Mouse (Mus musculus) lung, postnatal 25 days (tissue): ENCODE measurements around the gene Ndufb2.

Source experiments
- DNase-seq: peaks from one replicate; pipeline ENCODE4 v3.0.0; 2022; ENCODE audit warnings: low spot score

The Ndufb2 gene

DNA sequence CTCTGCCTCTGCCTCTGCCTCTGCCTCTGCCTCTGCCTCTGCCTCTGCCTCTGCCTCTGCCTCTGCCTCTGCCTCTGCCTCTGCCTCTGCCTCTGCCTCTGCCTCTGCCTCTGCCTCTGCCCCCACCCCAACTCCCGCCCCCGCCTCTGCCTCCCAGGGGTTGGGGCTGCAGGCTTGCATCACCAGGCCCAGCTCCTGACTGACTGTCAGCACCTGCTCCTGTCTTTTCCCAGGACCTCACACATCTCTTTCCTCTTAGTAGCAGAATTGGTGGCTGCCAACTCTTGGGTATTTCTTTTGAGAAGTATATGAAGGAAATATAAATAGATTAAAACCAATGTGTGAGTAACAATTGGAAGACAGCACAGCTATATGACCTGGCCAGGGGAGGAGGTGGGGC, 11.8 kb upstream of the Ndufb2 start:
- no peak for DNase-seq

DNA sequence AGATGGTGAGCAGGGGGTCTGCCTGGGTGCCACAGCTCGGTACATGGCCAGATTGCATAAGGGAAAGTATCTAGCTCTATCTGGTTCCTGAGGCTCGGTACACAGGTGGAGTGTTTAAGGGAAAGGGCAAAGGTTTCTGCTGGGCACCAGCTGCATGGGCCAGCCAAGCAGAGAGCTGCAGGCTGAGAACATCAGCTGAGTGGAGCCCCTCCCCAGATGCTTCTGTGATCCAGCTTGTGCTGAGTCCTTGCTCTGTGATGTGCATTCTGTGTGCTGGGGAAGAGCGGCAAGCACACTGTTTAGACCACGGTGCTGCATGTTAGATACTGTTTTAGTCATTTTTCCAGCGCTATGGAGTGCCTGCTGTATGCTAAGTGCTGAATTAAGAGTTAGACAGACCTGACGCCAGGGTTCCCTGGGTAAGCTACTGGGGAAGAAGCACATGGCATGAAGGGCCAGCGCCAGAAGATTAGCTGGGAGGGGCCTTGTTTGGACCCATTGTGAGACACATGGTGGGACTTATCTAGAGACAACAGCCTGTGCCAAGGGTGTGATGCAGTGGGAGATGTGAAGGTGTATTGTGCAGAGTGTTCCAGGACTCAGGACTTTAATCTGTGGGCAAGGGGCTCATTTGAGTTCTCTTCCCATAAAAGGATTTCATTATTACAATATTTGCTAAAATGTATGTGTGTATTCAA, 11.1 kb upstream of the Ndufb2 start:
- no peak for DNase-seq

DNA sequence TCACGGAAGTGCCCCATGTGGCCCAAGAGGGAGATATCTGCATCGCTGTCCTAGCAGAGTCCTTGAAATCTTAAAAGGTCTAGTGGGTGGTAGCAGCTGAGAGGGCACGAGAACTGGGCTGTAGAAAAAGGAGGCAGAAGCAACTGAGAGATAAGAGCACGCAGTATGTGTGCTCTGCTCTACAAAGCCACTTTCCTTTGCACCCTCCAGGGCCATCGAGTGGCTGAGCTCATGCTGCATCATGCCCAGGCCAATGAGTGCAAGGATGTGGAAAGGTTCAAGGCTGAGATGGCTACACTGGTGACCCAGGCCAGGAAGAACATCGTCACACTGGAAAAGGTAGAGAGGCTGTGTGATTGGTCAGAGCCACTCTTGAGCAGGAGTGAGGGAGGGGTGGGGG, 6.9 kb upstream of the Ndufb2 start, which contains the start of gene Gm42420:
Gene Gm42420, plus strand, starts transcription at position 237 of the 400 bp plus-strand sequence.
- no peak for DNase-seq

DNA sequence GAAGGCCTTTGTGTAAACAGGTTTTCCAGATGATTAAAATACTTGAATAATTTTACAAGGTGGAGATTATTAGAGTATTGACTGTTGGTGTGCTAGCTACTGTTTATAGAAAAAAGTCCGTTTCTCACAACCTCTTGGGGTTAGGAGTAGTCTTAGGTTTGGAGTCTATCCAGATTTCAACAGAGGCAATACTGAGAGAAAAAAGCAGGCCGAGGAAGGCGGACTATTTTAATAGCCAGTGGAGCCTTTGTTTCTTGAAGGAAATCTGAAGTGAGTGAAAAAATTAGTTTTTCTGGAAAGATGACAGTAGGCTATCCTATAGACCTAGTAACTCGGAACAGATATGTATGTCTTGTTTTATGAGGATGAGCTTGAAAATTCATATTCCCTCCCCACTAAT, 893 bp upstream of the Ndufb2 start:
- no peak for DNase-seq

DNA sequence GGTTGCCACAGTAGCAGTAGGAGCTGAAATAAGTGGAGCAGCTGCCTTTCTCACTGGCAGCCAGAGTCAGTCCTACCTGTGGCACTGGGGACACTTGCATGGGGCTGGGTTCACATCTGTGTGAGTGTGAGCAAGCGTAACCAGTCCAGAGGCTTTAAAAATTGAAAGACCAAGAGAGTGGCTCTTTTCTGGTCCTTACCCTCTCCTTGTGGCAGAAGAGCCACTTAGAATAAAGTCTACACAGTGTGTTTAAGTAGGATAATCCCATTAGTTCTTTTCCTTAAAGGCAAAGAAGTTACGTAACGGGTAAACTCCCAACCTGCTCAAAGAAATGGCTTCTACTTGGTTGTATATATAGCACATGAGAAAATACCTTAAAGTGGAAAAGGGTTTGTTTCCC, 8.5 kb downstream of the Ndufb2 start:
- DNase-seq, result peak; percentile 3

DNA sequence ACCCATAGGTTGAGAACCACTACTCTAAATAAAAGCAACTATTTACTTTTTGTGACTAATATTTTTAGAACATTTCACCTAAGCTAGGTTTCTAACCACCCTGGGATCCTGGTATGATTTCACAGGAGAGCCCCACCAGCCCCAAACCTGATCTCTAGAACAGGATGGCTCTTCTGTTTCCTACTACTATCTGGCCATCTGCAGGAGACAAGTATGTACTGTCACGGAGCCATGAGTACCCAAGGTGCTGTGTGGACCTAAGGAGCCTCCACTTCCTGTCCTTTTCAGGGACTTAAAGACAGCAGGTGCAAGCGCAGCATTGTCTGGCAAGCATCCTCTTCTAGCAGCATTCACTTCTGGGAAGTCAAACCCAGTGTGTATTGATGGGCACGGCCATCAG, 9.5 kb downstream of the Ndufb2 start:
- DNase-seq, result no peak

DNA sequence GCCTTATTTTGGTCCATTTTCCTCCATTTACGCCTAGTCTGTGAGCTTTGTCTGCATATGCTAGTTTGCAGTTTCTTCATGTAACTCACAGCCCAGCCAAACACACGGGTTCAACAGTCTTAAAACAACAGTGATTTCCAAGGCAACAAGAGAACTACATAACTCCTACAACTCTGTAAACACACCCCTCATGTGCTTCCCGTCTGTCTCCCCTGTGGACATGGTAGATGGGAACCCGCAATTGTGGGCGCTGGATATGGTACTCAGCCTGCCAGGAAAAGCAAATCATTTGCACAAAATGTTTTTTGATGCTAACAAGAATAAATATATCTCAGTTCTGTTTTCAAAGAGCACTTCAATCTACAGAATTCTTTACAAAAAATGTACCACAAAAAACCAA, 12.2 kb downstream of the Ndufb2 start:
- no peak for DNase-seq

DNA sequence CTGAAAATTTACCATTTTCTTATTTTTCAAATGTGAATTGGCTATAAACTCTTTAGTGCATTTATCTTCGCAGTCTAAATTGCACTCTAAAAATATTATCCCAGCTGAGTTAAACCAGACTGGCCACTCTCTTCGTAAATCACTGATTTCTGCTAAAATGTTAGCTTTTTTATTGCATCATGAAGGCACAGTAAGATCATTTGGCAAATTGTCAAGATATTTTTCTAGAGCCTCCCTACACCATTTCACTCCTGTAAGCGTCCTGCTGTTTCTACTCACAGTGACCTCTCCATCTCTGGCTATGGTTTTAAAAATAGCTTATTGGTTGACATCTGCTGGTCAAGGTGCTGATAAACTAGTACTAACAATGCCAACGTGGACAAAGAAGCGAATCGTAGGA, 13.7 kb downstream of the Ndufb2 start:
- DNase-seq, result no peak

DNA sequence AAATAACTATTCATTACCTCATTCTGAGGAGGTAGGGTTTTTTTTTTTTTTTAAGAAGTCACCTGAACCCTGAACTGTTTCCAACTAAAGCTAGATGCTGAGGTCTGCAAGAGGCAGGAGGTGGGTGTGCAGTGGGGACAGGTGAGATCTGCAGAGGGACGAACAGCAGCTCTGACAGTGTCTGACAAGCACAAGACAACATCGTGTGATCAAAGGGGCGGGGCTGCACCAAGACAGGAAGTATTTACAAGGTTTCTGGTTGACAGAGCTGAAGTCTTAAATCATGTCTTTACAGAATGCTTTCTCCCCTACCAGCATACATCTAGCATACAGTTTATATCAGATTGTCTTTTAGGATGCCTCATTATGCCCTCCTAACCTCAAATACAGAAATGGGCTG, 14.5 kb downstream of the Ndufb2 start:
- DNase-seq, result peak; percentile 7

DNA sequence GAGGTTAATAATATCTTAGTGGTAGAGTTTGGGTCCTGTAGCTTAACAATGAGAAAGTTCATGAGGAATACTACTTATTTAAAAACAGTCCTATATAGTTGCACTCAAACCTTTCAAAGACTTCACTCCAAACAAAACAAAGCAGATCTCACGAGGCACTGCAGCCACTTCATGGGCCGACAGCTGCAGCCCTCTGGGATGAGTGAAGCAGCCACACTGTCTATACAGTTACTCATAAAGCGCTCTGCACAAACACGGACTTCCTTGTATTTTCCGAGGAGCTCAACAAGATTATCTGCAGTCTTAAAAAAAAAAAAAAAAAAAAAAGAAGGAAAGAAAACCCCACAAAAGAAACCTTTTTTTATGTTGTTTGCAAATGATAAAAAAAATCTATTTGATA, 15.0 kb downstream of the Ndufb2 start:
- DNase-seq, result no peak

DNA sequence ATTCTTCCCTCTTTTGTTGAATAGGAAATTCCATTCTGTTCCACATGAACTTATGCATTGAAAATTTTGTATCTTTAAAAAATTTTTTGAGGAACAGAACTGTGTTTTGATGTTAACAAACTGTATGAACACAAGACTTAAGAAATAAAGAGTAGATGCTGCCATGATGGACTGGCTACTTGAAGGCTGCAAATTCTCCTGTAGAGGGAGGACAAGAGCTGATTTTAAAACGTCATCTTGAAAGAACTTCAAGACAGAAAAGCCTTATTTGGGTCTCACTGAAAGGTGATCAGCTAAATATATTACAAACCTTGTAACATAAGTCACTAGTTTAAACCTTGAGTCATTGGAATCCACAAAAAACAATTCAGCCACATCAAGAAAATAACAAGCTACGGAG, 17.8 kb downstream of the Ndufb2 start:
- no peak for DNase-seq

DNA sequence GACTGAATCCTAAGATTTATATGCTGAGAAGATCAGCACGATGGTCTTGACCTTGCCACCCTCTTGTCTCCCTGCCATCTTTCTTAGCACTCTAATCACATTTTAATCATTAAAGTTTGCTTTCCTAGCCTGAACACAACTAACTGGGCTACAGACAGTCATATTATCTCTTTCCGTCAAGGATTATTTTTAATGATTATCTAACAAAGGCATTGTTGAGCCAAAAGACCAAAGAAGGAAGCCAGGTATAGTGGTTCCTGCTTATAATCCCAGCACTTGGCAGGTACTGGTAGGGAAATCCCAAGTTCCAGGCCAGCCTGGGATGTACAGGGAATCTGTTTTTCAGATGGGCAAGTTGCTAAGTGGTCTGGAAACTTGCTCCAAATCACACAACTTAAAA, 18.9 kb downstream of the Ndufb2 start:
- no peak for DNase-seq
